ENCODE assay signal across 8 mouse cellular contexts in the genomic region with DNA sequence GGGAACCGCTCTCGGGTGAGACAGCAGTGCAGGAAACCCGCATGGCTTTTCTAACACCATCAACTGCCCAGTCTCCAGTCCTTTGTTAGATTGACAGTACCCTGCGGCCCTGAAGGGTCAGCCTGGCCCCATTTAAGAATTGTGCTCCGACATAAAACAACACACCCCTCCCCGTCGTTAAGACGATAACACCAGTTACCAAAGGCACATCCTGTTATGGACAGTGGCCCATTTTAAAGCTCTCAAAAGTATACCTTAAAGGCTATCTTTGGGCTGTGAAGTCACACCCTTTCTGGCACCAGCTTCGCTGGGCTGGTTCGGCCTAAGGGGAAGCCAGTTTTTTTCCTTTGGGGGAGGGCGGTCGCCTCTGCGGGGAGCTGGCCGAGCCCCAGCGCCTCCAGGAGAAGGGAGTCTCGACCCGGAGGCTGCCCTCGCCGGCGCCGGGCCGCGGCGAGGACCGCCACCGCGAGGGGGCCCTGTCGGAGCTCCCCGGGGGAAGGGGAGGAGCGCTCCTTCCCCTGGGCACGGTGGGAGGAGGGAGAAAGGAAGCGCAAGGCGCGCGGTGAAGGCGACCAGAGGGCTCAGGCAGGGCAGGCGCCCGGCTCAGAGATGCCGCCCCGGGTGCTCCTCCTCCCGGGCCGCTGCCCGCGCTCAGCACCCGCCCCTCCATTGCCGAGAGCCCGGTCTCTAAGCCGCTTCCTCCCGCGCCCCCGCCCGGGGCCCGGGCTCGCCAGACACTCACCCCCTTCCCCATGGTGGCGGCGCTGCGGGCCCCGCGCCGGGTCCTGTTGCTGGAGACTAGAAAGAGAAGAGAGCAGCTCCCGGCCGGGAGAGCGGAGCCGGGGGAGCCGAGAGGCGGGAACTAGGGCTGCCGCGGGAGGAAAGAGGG. TPM values are rescaled to one million over a fixed set of nuclear protein-coding genes. Genes with fewer than 3 reads are reported as not detected.
DNase-seq lines count a peak whose midpoint lies in the region; ATAC-seq lines count a peak whose summit lies in the region.

No protein-coding gene starts in this region.

- H3K4me2 ChIP-seq in forebrain, embryonic 13.5 days = peak overlapping the region; percentile 83
- H3K4me2 ChIP-seq in lung, embryonic 16.5 days (ENCODE audit: low read depth, low read length) = peak overlapping the region; percentile 91

- peaks cover 65% of the 10 kb centered on the region for H3K4me1 ChIP-seq in forebrain, embryonic 13.5 days
- H3K4me1 ChIP-seq in lung, embryonic 16.5 days (replicated peaks; ENCODE audit: control insufficient read depth, insufficient read depth, low read length) = peaks cover 42% of the 10 kb centered on the region

- peak; percentile 67 for DNase-seq in ES-CJ7 (ENCODE audit: low read depth, low spot score)
- peak; percentile 69 for DNase-seq in c-Kit-positive CD71-positive TER-119-positive erythroid progenitor cells, embryonic 14.5 days (ENCODE audit: low spot score)
- DNase-seq in heart, postnatal 10 days = peak; percentile 89 to 91
- DNase-seq in layer of hippocampus, adult 18-20 months (ENCODE audit: low spot score in 2 of 2) = peak; percentile 72 to 75
- peak; percentile 79 for DNase-seq in ovary, adult 18-20 months (ENCODE audit: low spot score)
- peak; percentile 91 for DNase-seq in thymus, postnatal 14 days

- peak overlapping the region; percentile 90 for H3K9ac ChIP-seq in forebrain, embryonic 13.5 days
- peak overlapping the region; percentile 88 for H3K9ac ChIP-seq in lung, embryonic 16.5 days (ENCODE audit: low read length)

- H3K4me3 ChIP-seq in forebrain, embryonic 13.5 days = peak overlapping the region; percentile 84
- peak overlapping the region; percentile 73 for H3K4me3 ChIP-seq in lung, embryonic 16.5 days (ENCODE audit: low read length)

- no peaks in the 10 kb centered on the region for H3K9me3 ChIP-seq in forebrain, embryonic 13.5 days (replicated peaks)
- no peaks in the 10 kb centered on the region for H3K9me3 ChIP-seq in lung, embryonic 16.5 days (ENCODE audit: control insufficient read depth, low read length)

- under 1% methylated on average over 39 of the region's 68 CpGs for WGBS in forebrain, embryonic 13.5 days
- WGBS in lung, embryonic 16.5 days = under 1% methylated on average over 34 of the region's 68 CpGs

- no peaks in the 10 kb centered on the region for H3K36me3 ChIP-seq in forebrain, embryonic 13.5 days (ENCODE audit: poor library complexity, severe bottlenecking)
- H3K36me3 ChIP-seq in lung, embryonic 16.5 days (ENCODE audit: control insufficient read depth, insufficient read depth, low read length) = no peaks in the 10 kb centered on the region

- intact Hi-C loops in heart, postnatal 10 days (cut with DNase I) = loop anchor here (2.0 kb wide), 3 partner anchors 97 to 199 kb away; no protein-coding TSS in a partner anchor

- peaks cover 12% of the 10 kb centered on the region; the same call in 1 of the 2 replicates for H3K27me3 ChIP-seq in forebrain, embryonic 13.5 days
- no peaks in the 10 kb centered on the region for H3K27me3 ChIP-seq in lung, embryonic 16.5 days (ENCODE audit: control insufficient read depth, insufficient read depth, low read depth, low read length)

- ATAC-seq in forebrain, embryonic 13.5 days = peak; percentile 75
- peak; percentile 88 for ATAC-seq in lung, embryonic 16.5 days (ENCODE audit: low read depth)

- H3K27ac ChIP-seq in forebrain, embryonic 13.5 days = peak overlapping the region; percentile 95
- H3K27ac ChIP-seq in lung, embryonic 16.5 days (ENCODE audit: low read length) = peak overlapping the region; percentile 98

RNA-seq across cellular contexts. Expression of a gene that starts 0.6 kb away (rescaled TPM):
- polyA plus RNA-seq in forebrain, embryonic 13.5 days (2015; fragmentation: Nextera tagmentation; extraction: Ambion mirVana) = 32.5 and 34.0 TPM in 2 replicates
- total RNA-seq in heart, postnatal 10 days (2021) = 1,000 to 10,000 TPM in 1 of 2 experiments, 100 to 1,000 TPM in 1; 897 to 1,002 TPM
- total RNA-seq in layer of hippocampus, adult 18-20 months (2021) = 100 to 1,000 TPM; 518 to 527 TPM
- polyA plus RNA-seq in lung, embryonic 16.5 days (2015; fragmentation: Nextera tagmentation; extraction: Ambion mirVana) = 115 and 118 TPM in 2 replicates

Comparison
In these comparisons a context has a peak if more than half of its experiments do, and no peak if none do; other contexts are left out.
1. Peak in every context shown above with its lines: DNase-seq, ATAC-seq, H3K4me3 ChIP-seq and H3K27ac ChIP-seq.